15 mouse cellular contexts compared by ENCODE assay signal in the genomic region with DNA sequence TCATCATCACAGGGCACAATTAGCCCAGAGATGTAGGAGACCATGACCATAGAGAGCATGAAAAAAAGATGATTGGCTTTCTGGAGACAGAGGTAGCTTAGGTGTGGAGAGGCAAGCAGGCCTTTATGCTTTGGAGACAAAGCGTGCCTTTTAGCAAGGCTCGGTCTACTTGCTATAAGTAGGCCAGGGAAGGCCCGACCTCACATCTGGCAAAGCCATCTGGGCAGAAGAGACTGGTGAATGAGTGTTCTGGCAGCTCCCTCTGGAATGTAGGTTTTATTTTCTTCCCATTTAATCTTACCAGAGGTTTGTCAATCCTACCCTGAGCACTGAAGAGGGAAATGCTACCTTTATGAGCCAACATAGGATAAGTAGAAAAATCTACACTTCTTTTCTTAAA.
"Had no signal": no experiment of that assay in that cellular context is flagged by ENCODE, and none has a peak within 500 bp of the region (broad histone marks: within the 10 kb centered on the region; RNA-seq: fewer than 3 reads in every experiment).

No protein-coding gene starts in this region.

- H3K27ac ChIP-seq: kidney, postnatal 0 days; liver, embryonic 15.5 days; midbrain, embryonic 13.5 days had no signal

- DNase-seq: kidney, adult 8-10 months; kidney, postnatal 36 days; layer of hippocampus, adult 9-11 months; layer of hippocampus, postnatal 36 days; lung, embryonic 14.5 days; lung, postnatal 10 days; lung, postnatal 4 days; right cerebral cortex, adult 18-20 months; right cerebral cortex, postnatal 25 days; thymus, postnatal 4 days had no signal

- H3K36me3 ChIP-seq: liver, embryonic 15.5 days; midbrain, embryonic 13.5 days had no signal

- H3K4me2 ChIP-seq: liver, embryonic 11.5 days; liver, embryonic 15.5 days; lung, embryonic 14.5 days; midbrain, embryonic 13.5 days had no signal

- H3K9ac ChIP-seq: liver, embryonic 15.5 days; lung, embryonic 14.5 days; midbrain, embryonic 13.5 days had no signal

- H3K4me3 ChIP-seq: liver, embryonic 15.5 days; midbrain, embryonic 13.5 days had no signal

- H3K9me3 ChIP-seq: liver, embryonic 15.5 days; midbrain, embryonic 13.5 days had no signal

- ATAC-seq: intestine, postnatal 0 days; midbrain, embryonic 13.5 days had no signal
